Mouse (Mus musculus): ENCODE measurements at regions not wholly inside any gene's neighbourhood (a gene's known extent, or its start where the extent isn't known, plus 50 kb on each side); places are given as distances from the start of the nearest gene placed in this dataset.

- TF ChIP-seq CTCF (IDR thresholded peaks at IDR 0.05; ENCODE audit: borderline replicate concordance, extremely low read depth, insufficient read depth, insufficient read length) (no peak), POLR2A (IDR thresholded peaks at IDR 0.05; ENCODE audit: borderline replicate concordance, extremely low read depth, insufficient read depth, insufficient read length, poor library complexity, severe bottlenecking) (no peak)
Observed at GRCm38 (mm10) chr1:96563279-96563910, 308.6 kb downstream of the Slco4c1 start.

All from brain, embryonic 14.5 days (tissue).